Mouse (Mus musculus): ENCODE results near the gene 1190002N15Rik.

- no peak for TF ChIP-seq TCF12 (IDR thresholded peaks at IDR 0.05; ENCODE audit: low read depth, low read length)
- no peak for TF ChIP-seq ETS1 (conservative IDR thresholded peaks at IDR 0.05; ENCODE audit: low read depth, low read length)
- TF ChIP-seq POLR2A (IDR thresholded peaks at IDR 0.05; ENCODE audit: low read depth, low read length), result no peak
- no peak for TF ChIP-seq CTCF (conservative IDR thresholded peaks at IDR 0.05 in 1 of 2, IDR thresholded peaks at IDR 0.05 in 1 of 2; ENCODE audit: low read depth in 2 of 2, low read length in 2 of 2)
- no peak for TF ChIP-seq ZC3H11A (IDR thresholded peaks at IDR 0.05; ENCODE audit: low read depth, low read length)
- no peak for TF ChIP-seq ELF1 (IDR thresholded peaks at IDR 0.05; ENCODE audit: low read depth, low read length)
- no peak for TF ChIP-seq E2F4 (IDR thresholded peaks at IDR 0.05; ENCODE audit: insufficient replicate concordance, low read depth, low read length)
- TF ChIP-seq USF1 (IDR thresholded peaks at IDR 0.05; ENCODE audit: low read depth, low read length), result no peak
- no peak for TF ChIP-seq EP300 (IDR thresholded peaks at IDR 0.05; ENCODE audit: low read length)
- no peak for TF ChIP-seq MAX (IDR thresholded peaks at IDR 0.05; ENCODE audit: low read length)
These were observed 12.7 kb upstream of the 1190002N15Rik start for GRCm38 (mm10) chr9:94550493-94551095.
